Mouse (Mus musculus): ENCODE results near the gene Pnmt.

- no peak for TF ChIP-seq POLR2A (IDR thresholded peaks at IDR 0.05; ENCODE audit: low read depth, low read length)
- no peak for TF ChIP-seq CTCF (conservative IDR thresholded peaks at IDR 0.05; ENCODE audit: insufficient read depth, insufficient read length, low read depth, low read length)
Measured at GRCm38 (mm10) chr11:98379379-98379778, 6.9 kb upstream of the Pnmt start.
